Comparison of ENCODE assay signal across 9 mouse cellular contexts in genomic region chr14:56398001-56398400, GRCm38 (mm10). TPM values are rescaled to one million over a fixed set of nuclear protein-coding genes. Genes with fewer than 3 reads are reported as not detected.
DNase-seq lines count a peak whose midpoint lies in the region; ATAC-seq and TF ChIP-seq lines count a peak whose summit lies in the region.
"Had no signal": no experiment of that assay in that cellular context is flagged by ENCODE, and none has a peak within 500 bp of the region (broad histone marks: within the 10 kb centered on the region; RNA-seq: fewer than 3 reads in every experiment).

No protein-coding gene starts in this region.

- H3K9ac ChIP-seq in lung, embryonic 14.5 days = no peak overlapping the region

- no peaks in the 10 kb centered on the region for H3K9me3 ChIP-seq in lung, embryonic 14.5 days (ENCODE audit: low read depth, low read length)

- peak; percentile 12; the same call in 1 of the 2 replicates for TF ChIP-seq CTCF in spleen, adult 2 months (IDR thresholded peaks at IDR 0.05; ENCODE audit: extremely low read depth, insufficient read depth, insufficient read length, insufficient replicate concordance)
- TF ChIP-seq CTCF in lung, embryonic 14.5 days (IDR thresholded peaks at IDR 0.05; ENCODE audit: low read depth) = peak; percentile 80

- peak; percentile 30 to 54 for DNase-seq in heart, postnatal 10 days
- no peak for DNase-seq in heart, adult 11 months
- DNase-seq in spleen, adult 2 months (ENCODE audit: low read depth in 1 of 2, low spot score in 2 of 2) = no peak
- DNase-seq in spleen, adult 18-20 months = no peak
- peak; percentile 65 to 74 for DNase-seq in cerebellum, postnatal 10 days
- peak; percentile 79 for DNase-seq in lung, embryonic 14.5 days
- DNase-seq in B cell, adult 2 months = no peak

- H3K4me2 ChIP-seq in lung, embryonic 14.5 days = no peak overlapping the region

- ATAC-seq in lung, embryonic 14.5 days (ENCODE audit: insufficient read depth) = no peak
- no peak for ATAC-seq in erythroblast, adult 5-6 weeks (replicated peaks; ENCODE audit: low FRiP score, poor library complexity, severe bottlenecking)

- intact Hi-C loops in heart, postnatal 10 days (cut with DNase I) = loop anchor here (2.0 kb wide), 1 partner anchor 83 kb away; no protein-coding TSS in a partner anchor

- H3K4me1 ChIP-seq in spleen, adult 2 months (ENCODE audit: control insufficient read depth, insufficient read depth, insufficient read length) = no peaks in the 10 kb centered on the region
- H3K4me1 ChIP-seq in lung, embryonic 14.5 days (ENCODE audit: insufficient read depth) = peaks cover 6% of the 10 kb centered on the region; the same call in 1 of the 2 replicates

- H3K27me3 ChIP-seq in spleen, adult 2 months (ENCODE audit: control insufficient read depth, insufficient read depth, low read length) = 0 out of 2 replicates have a peak, but pooled peaks cover 2% of the 10 kb centered on the region
- no peaks in the 10 kb centered on the region for H3K27me3 ChIP-seq in lung, embryonic 14.5 days (ENCODE audit: insufficient read depth, low read length)

- no peaks in the 10 kb centered on the region for H3K36me3 ChIP-seq in spleen, adult 2 months (ENCODE audit: control insufficient read depth, insufficient read depth, low read length)
- no peaks in the 10 kb centered on the region for H3K36me3 ChIP-seq in lung, embryonic 14.5 days (ENCODE audit: insufficient read depth)

- no peak overlapping the region for H3K4me3 ChIP-seq in spleen, adult 2 months (ENCODE audit: extremely low read depth, insufficient read depth, insufficient read length)
- no peak overlapping the region for H3K4me3 ChIP-seq in lung, embryonic 14.5 days (ENCODE audit: low read depth, low read length)

- TF ChIP-seq POLR2A in spleen, adult 2 months (IDR thresholded peaks at IDR 0.05; ENCODE audit: low read depth, low read length) = no peak

- no peak overlapping the region for H3K27ac ChIP-seq in spleen, adult 2 months (ENCODE audit: insufficient read depth, low read length)
- H3K27ac ChIP-seq in lung, embryonic 14.5 days (ENCODE audit: low read depth) = no peak overlapping the region

RNA-seq across cellular contexts. Expression of gene Rnf17, which starts 4.4 kb away (rescaled TPM):
- 1 to 10 TPM in 1 of 2 experiments, under 1 TPM in 1; 0.82 to 1.0 TPM for total RNA-seq in heart, postnatal 10 days (2021)
- polyA plus RNA-seq in spleen, adult 2 months (2012; rRNA removed) = 0.02 and 0.04 TPM in 2 replicates
- polyA plus RNA-seq in lung, embryonic 14.5 days (2014; fragmentation: Nextera tagmentation; extraction: Ambion mirVana) = 0.84 and 2.5 TPM in 2 replicates
- total RNA-seq in erythroblast, adult 5-6 weeks (2015; ENCODE audit: low replicate concordance) = not detected in 2 replicates
- total RNA-seq in erythroblast, adult 5-6 weeks (2017; ENCODE audit: low replicate concordance) = 5.4 TPM in 1 of 2 replicates, not detected in the other

RNA-seq across cellular contexts. Expression of gene Atp12a, which starts 33.1 kb away (rescaled TPM):
- total RNA-seq in heart, postnatal 10 days (2021) = not detected
- not detected in 2 replicates for polyA plus RNA-seq in spleen, adult 2 months (2012; rRNA removed)
- 1.4 and 1.6 TPM in 2 replicates for polyA plus RNA-seq in lung, embryonic 14.5 days (2014; fragmentation: Nextera tagmentation; extraction: Ambion mirVana)
- total RNA-seq in erythroblast, adult 5-6 weeks (2015; ENCODE audit: low replicate concordance) = not detected in 2 replicates
- not detected in 2 replicates for total RNA-seq in erythroblast, adult 5-6 weeks (2017; ENCODE audit: low replicate concordance)
- total RNA-seq: layer of hippocampus, postnatal 25 days had no signal

Comparison
In these comparisons a context has a peak if more than half of its experiments do, and no peak if none do; other contexts are left out.
1. DNase-seq: peak in heart, postnatal 10 days (2 of 2), cerebellum, postnatal 10 days (2 of 2) and lung, embryonic 14.5 days (single experiment); none in heart, adult 11 months (single experiment), spleen, adult 2 months (0 of 2), spleen, adult 18-20 months (0 of 2) and B cell, adult 2 months (0 of 2).